Mouse (Mus musculus) heart, embryonic 14.5 days (tissue): ENCODE measurements around the gene Wdr34. TPM values are rescaled to one million over a fixed set of nuclear protein-coding genes. Genes with fewer than 3 reads are reported as not detected.
A peak's percentile ranks its signal among the peaks of the same experiment; 100 is the strongest.

Experiments used
- ATAC-seq: fragments of 200-750 bp; cut with Nextera tagmentation; 2 replicates; pipeline ENCODE4 v1.8.0; 2017; ENCODE audit warnings: low read depth, moderate TSS enrichment; ENCODE audit not compliant: insufficient number of reproducible peaks, insufficient read depth, low FRiP score
- H3K27ac ChIP-seq, 2 experiments: fragments of 200-500 bp in 1 of 2; fragments of 300-500 bp in 1 of 2; sonication (generic) in 1 of 2; replicated peaks in 1 of 2; 2 replicates each; pipeline ENCODE4 v1.5.1; 2012 to 2014; ENCODE audit warnings: low read depth in 2 of 2, low read length in 2 of 2, control low read depth in 1 of 2, mild to moderate bottlenecking in 1 of 2, mixed read lengths in 1 of 2; ENCODE audit not compliant: control insufficient read depth in 1 of 2, insufficient read depth in 1 of 2
- H3K27me3 ChIP-seq: fragments of 300-500 bp; sonication (generic); 2 replicates; pipeline ENCODE4 v1.6.1; 2014; ENCODE audit warnings: mild to moderate bottlenecking, low read length, control low read depth; ENCODE audit not compliant: control insufficient read depth, insufficient read depth
- H3K36me3 ChIP-seq: fragments of 300-500 bp; sonication (generic); 2 replicates; pipeline ENCODE4 v1.6.1; 2014; ENCODE audit warnings: mild to moderate bottlenecking, control low read depth, low read length, mixed read lengths; ENCODE audit not compliant: control insufficient read depth, insufficient read depth
- H3K4me1 ChIP-seq, 2 experiments: fragments of 200-500 bp in 1 of 2; fragments of 300-500 bp in 1 of 2; sonication (generic) in 1 of 2; 2 replicates each; pipeline ENCODE4 v1.6.1; 2012 to 2014; ENCODE audit warnings: low read length in 2 of 2, control low read depth in 1 of 2, mixed read lengths in 1 of 2; ENCODE audit not compliant: control insufficient read depth in 2 of 2, insufficient read depth in 2 of 2
- H3K4me2 ChIP-seq: fragments of 300-500 bp; sonication (generic); 2 replicates; pipeline ENCODE4 v1.6.1; 2014; ENCODE audit warnings: mild to moderate bottlenecking, low read length
- H3K4me3 ChIP-seq, 2 experiments: fragments of 200-500 bp in 1 of 2; fragments of 300-500 bp in 1 of 2; sonication (generic) in 1 of 2; 2 replicates each; pipeline ENCODE4 v1.5.1; 2012 to 2014; ENCODE audit warnings: low read length in 2 of 2, mild to moderate bottlenecking in 2 of 2, control low read depth in 1 of 2, low read depth in 1 of 2, moderate library complexity in 1 of 2; ENCODE audit not compliant: control insufficient read depth in 1 of 2, insufficient read depth in 1 of 2
- H3K9ac ChIP-seq: fragments of 300-500 bp; sonication (generic); 2 replicates; pipeline ENCODE4 v1.6.1; 2014; ENCODE audit warnings: mild to moderate bottlenecking, low read length
- H3K9me3 ChIP-seq: fragments of 300-500 bp; sonication (generic); 2 replicates; pipeline ENCODE4 v1.6.1; 2016; ENCODE audit warnings: low read length, control low read depth; ENCODE audit not compliant: control insufficient read depth
- WGBS: fragments of 180-500 bp; shearing (Covaris S2); extraction: QIAGEN DNeasy Blood & Tissue Kit; methylation state at CpG from one replicate; pipeline ENCODE4 v1.1.7; 2014; 5-methylcytosine and 5-hydroxymethylcytosine counted together
- polyA plus RNA-seq: library from polyadenylated mRNA; unstranded; fragments of >200 nt; fragmentation: Nextera tagmentation; extraction: Ambion mirVana; gene quantifications from 2 replicates; pipeline ENCODE4 v1.2.1, GENCODE M21; 2014

Gene Wdr34
- polyA plus RNA-seq = 18.9 and 21.8 TPM in 2 replicates

- peak within 1 kb of the TSS; percentile 65 to 70 for H3K4me3 ChIP-seq
- no peaks in the 10 kb centered on the region for H3K27me3 ChIP-seq
- no peaks in the 10 kb centered on the region for H3K9me3 ChIP-seq
- peak within 1 kb of the TSS; percentile 78 for H3K9ac ChIP-seq
- WGBS = 1% methylated on average over 54 of the region's 54 CpGs
- 0 out of 2 replicates have a peak, but pooled peaks cover 3% of the 10 kb centered on the region for H3K36me3 ChIP-seq
- H3K27ac ChIP-seq = peak within 1 kb of the TSS; percentile 89 to 94
- H3K4me2 ChIP-seq = peak within 1 kb of the TSS; percentile 86
- peaks cover 4 to 5% of the 10 kb centered on the region in 2 experiments; a peak in 3 of 4 replicates for H3K4me1 ChIP-seq
- peak; percentile 90 for ATAC-seq
These were observed at the start of gene Wdr34 for GRCm38 (mm10) chr2:30048699-30049388. Wdr34 (minus strand) TSS chr2:30048881.

GRCm38 (mm10) chr2:30095882-30096527, 47.3 kb upstream of the Wdr34 start:
- no peaks in the 10 kb centered on the region for H3K9me3 ChIP-seq
- H3K4me1 ChIP-seq = peaks cover 5 to 17% of the 10 kb centered on the region in 2 experiments; a peak in 3 of 4 replicates
- no peak overlapping the region for H3K27ac ChIP-seq
- H3K27me3 ChIP-seq = no peaks in the 10 kb centered on the region
- H3K4me2 ChIP-seq = no peak overlapping the region
- no peak overlapping the region for H3K4me3 ChIP-seq
- WGBS = 97% methylated on average over 2 of the region's 2 CpGs
- peaks cover 36% of the 10 kb centered on the region for H3K36me3 ChIP-seq
- ATAC-seq = no peak
- H3K9ac ChIP-seq = no peak overlapping the region

- Histone ChIP-seq H3K27ac (peak overlapping the region; percentile 61 to 68), H3K4me1 (peaks cover 5 to 17% of the 10 kb centered on the region in 2 experiments; a peak in 3 of 4 replicates), H3K9ac (peak overlapping the region; percentile 89), H3K36me3 (peaks cover 30% of the 10 kb centered on the region), H3K9me3 (no peaks in the 10 kb centered on the region), H3K4me3 (peak overlapping the region; percentile 73 to 78), H3K27me3 (no peaks in the 10 kb centered on the region), H3K4me2 (peak overlapping the region; percentile 95)
- ATAC-seq = no peak
- 4% methylated on average over 13 of the region's 13 CpGs for WGBS
These were observed 45.5 kb upstream of the Wdr34 start for GRCm38 (mm10) chr2:30094208-30094588.

- under 1% methylated on average over 51 of the region's 51 CpGs for WGBS
- H3K4me3 ChIP-seq = peak within 1 kb of the TSS; percentile 73 to 78
- peaks cover 30% of the 10 kb centered on the region for H3K36me3 ChIP-seq
- H3K9me3 ChIP-seq = no peaks in the 10 kb centered on the region
- no peaks in the 10 kb centered on the region for H3K27me3 ChIP-seq
- peak within 1 kb of the TSS; percentile 95 for H3K4me2 ChIP-seq
- peak; percentile 97 for ATAC-seq
- peak within 1 kb of the TSS; percentile 89 for H3K9ac ChIP-seq
- peaks cover 5 to 17% of the 10 kb centered on the region in 2 experiments; a peak in 3 of 4 replicates for H3K4me1 ChIP-seq
- peak within 1 kb of the TSS; percentile 61 to 68 for H3K27ac ChIP-seq
These were observed 45.0 kb upstream of the Wdr34 start, which contains the start of gene Zdhhc12 for GRCm38 (mm10) chr2:30093471-30094207. Zdhhc12 (minus strand) TSS chr2:30093648.

- no peak for ATAC-seq
- no peaks in the 10 kb centered on the region for H3K9me3 ChIP-seq
- 32% methylated on average over 6 of the region's 6 CpGs for WGBS
- H3K4me1 ChIP-seq = peaks cover 5 to 17% of the 10 kb centered on the region in 2 experiments; a peak in 3 of 4 replicates
- H3K27me3 ChIP-seq = no peaks in the 10 kb centered on the region
- H3K36me3 ChIP-seq = peaks cover 23% of the 10 kb centered on the region
- H3K4me2 ChIP-seq = peak overlapping the region; percentile 95
- peak overlapping the region in 1 of 2 experiments; percentile 57; a peak in 1 of 4 replicates for H3K27ac ChIP-seq
- H3K4me3 ChIP-seq = peak overlapping the region in 1 of 2 experiments; percentile 78; a peak in 2 of 4 replicates
- H3K9ac ChIP-seq = peak overlapping the region; percentile 89
These were observed 43.7 kb upstream of the Wdr34 start for GRCm38 (mm10) chr2:30092280-30092918.

GRCm38 (mm10) chr2:30091521-30091920, 42.8 kb upstream of the Wdr34 start:
- Histone ChIP-seq H3K27ac (no peak overlapping the region), H3K9ac (no peak overlapping the region), H3K4me1 (peaks cover 5 to 17% of the 10 kb centered on the region in 2 experiments; a peak in 3 of 4 replicates), H3K4me3 (no peak overlapping the region), H3K27me3 (no peaks in the 10 kb centered on the region), H3K4me2 (no peak overlapping the region), H3K9me3 (no peaks in the 10 kb centered on the region), H3K36me3 (peaks cover 23% of the 10 kb centered on the region)
- ATAC-seq = no peak
- WGBS = 95% methylated on average over 12 of the region's 12 CpGs

GRCm38 (mm10) chr2:30087310-30087709, 38.6 kb upstream of the Wdr34 start:
- H3K4me1 ChIP-seq = no peaks in the 10 kb centered on the region; a peak in 1 of 4 replicates
- no peak overlapping the region for H3K27ac ChIP-seq
- no peaks in the 10 kb centered on the region for H3K27me3 ChIP-seq
- H3K4me3 ChIP-seq = no peak overlapping the region
- ATAC-seq = no peak
- 90% methylated on average over 4 of the region's 4 CpGs for WGBS
- H3K9me3 ChIP-seq = no peaks in the 10 kb centered on the region
- no peak overlapping the region for H3K4me2 ChIP-seq
- H3K9ac ChIP-seq = no peak overlapping the region
- peaks cover 23% of the 10 kb centered on the region for H3K36me3 ChIP-seq
